Mouse (Mus musculus) liver, embryonic 18 days (tissue): ENCODE results near the gene 9330182O14Rik. TPM values are rescaled to one million over a fixed set of nuclear protein-coding genes. Genes with fewer than 3 reads are reported as not detected.

Source experiments
- polyA plus RNA-seq: library from polyadenylated mRNA; depleted of rRNA; stranded (reverse); fragments of >200 nt; gene quantifications from 2 replicates; pipeline ENCODE4 v1.2.3, GENCODE M21; 2012; rRNA removed

The 9330182O14Rik gene
- polyA plus RNA-seq = not detected in 2 replicates

DNA sequence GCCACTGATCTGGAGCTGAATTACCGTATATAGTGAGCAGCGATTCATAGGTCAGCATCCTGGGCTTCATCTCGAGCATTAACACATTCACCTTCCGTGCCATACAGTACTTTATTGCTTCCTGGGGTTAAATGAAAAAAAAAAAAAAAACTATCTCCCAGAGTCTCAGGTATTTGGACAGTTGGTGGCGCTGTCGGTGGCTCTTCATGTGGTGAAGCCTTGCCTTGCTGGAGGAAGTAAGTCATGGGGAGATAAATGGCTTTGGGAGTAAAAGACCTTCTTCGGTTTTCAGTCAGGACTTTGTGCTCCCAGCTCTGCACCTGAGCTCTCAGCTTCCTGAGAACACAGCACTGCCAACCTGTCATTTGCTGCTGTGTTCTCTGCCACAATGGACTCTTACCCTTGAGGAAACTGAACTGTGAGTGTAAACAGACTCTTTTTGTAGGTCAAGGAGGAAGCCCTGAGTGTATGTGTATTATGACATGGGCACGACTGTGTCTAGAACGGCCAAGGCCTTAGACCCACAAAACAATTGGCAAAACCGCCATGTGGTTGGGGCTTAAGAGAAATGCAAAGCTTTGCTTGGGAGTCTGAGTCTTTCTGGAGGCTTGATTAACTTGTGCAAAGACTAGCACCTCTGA, at the start of gene 9330182O14Rik:
9330182O14Rik (plus strand) TSS at position 214 of the 641 bp plus-strand sequence.

